Mouse (Mus musculus): ENCODE measurements around the gene Nufip2. TPM values are rescaled to one million over a fixed set of nuclear protein-coding genes. Genes with fewer than 3 reads are reported as not detected.

The Nufip2 gene
- total and polyA plus RNA-seq, 3 experiments = 22.3 to 113 (median 94.0) TPM

GRCm38 (mm10) chr11:77762783-77763672 is 77.1 kb downstream of the Nufip2 start, which contains the start of gene Myo18a:
Gene Myo18a, plus strand, starts transcription at chr11:77763246.
- H3K4me3 ChIP-seq (ENCODE audit: low read depth, low read length) = peak within 1 kb of the TSS; percentile 83
- H3K27me3 ChIP-seq (ENCODE audit: insufficient read depth, low read length) = peaks cover 32% of the 10 kb centered on the region
- H3K4me1 ChIP-seq (ENCODE audit: insufficient read depth, low read depth, low read length) = peaks cover 46% of the 10 kb centered on the region
- TF ChIP-seq TAL1 (conservative IDR thresholded peaks at IDR 0.05; ENCODE audit: low read depth, low read length) (no peak), POLR2AphosphoS5 (IDR thresholded peaks at IDR 0.05; ENCODE audit: insufficient replicate concordance, low read depth, low read length) (no peak), CTCF (IDR thresholded peaks at IDR 0.05; ENCODE audit: low read depth, low read length) (peak; percentile 77; the same call in 1 of the 2 replicates), GATA2 (IDR thresholded peaks at IDR 0.05; ENCODE audit: borderline replicate concordance, low read depth, low read length) (no peak), GATA1 (IDR thresholded peaks at IDR 0.05; ENCODE audit: borderline replicate concordance, low read length) (no peak)
- H3K9me3 ChIP-seq (replicated peaks) = no peaks in the 10 kb centered on the region
- DNase-seq (ENCODE audit: low spot score) = peak; percentile 84
- H3K36me3 ChIP-seq (replicated peaks) = no peaks in the 10 kb centered on the region
- ATAC-seq (ENCODE audit: extremely low read depth, insufficient number of reproducible peaks, low FRiP score, poor library complexity, severe bottlenecking) = no peak

GRCm38 (mm10) chr11:77763673-77764340 is 77.9 kb downstream of the Nufip2 start:
- no peak for TF ChIP-seq POLR2AphosphoS5 (IDR thresholded peaks at IDR 0.05; ENCODE audit: insufficient replicate concordance, low read depth, low read length)
- TF ChIP-seq GATA2 (IDR thresholded peaks at IDR 0.05; ENCODE audit: borderline replicate concordance, low read depth, low read length) = no peak
- no peak for TF ChIP-seq GATA1 (IDR thresholded peaks at IDR 0.05; ENCODE audit: borderline replicate concordance, low read length)
- no peak for TF ChIP-seq TAL1 (conservative IDR thresholded peaks at IDR 0.05; ENCODE audit: low read depth, low read length)
- TF ChIP-seq CTCF (IDR thresholded peaks at IDR 0.05; ENCODE audit: low read depth, low read length) = no peak
- ATAC-seq (ENCODE audit: extremely low read depth, insufficient number of reproducible peaks, low FRiP score, poor library complexity, severe bottlenecking) = 0 out of 2 replicates have a peak, but pooled peaks have one; percentile 8

DNA sequence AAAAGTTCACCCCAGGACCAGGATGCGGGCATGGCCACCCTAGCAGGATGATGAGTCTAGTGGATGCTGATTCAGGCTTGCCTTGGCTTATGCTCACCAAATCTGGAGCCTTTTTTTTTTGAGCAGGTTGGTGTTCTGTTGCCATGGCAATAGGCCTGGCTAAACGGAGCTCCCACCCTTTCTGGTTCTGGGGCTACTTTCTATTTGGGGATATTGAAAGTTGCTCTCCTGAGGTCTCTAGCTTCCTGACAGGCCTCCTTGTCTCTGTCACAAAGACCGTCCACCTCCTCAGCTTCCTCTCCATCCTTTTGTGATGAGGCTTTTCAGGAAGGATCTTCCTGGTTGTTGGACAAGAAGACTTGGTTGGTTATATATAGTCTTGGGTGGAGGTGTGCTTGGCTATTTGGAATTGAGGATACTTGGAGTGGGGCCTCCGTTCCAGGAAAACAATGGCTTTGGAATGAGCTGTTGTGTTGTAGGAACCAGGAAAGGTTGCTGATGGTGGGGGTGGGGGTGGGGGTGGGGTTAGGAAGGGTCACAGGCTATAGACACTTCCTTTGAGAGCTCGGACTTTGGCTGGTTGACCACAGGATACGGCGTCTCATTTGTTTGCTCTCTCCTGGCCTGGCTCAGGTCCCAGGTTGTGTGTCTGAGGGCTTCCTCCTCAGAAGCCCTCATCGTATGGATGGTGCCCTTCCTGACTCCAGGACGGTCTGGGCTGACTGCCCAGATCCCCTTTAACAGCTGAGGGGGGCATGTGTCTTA is 78.9 kb downstream of the Nufip2 start:
- Histone ChIP-seq H3K4me3 (ENCODE audit: low read depth, low read length) (peak overlapping the region; percentile 83; the same call in 1 of the 2 replicates), H3K4me1 (ENCODE audit: insufficient read depth, low read depth, low read length) (peaks cover 64% of the 10 kb centered on the region)

More at GRCm38 (mm10) chr11:77763673-77764340, 77.9 kb downstream of the Nufip2 start:
- H3K4me3 ChIP-seq (ENCODE audit: low read depth, low read length) = peak overlapping the region; percentile 83
- peak; percentile 64 for DNase-seq (ENCODE audit: low spot score)
- H3K36me3 ChIP-seq (replicated peaks) = no peaks in the 10 kb centered on the region
- H3K4me1 ChIP-seq (ENCODE audit: insufficient read depth, low read depth, low read length) = peaks cover 53% of the 10 kb centered on the region
- no peaks in the 10 kb centered on the region for H3K9me3 ChIP-seq (replicated peaks)
- peaks cover 25% of the 10 kb centered on the region for H3K27me3 ChIP-seq (ENCODE audit: insufficient read depth, low read length)

DNA sequence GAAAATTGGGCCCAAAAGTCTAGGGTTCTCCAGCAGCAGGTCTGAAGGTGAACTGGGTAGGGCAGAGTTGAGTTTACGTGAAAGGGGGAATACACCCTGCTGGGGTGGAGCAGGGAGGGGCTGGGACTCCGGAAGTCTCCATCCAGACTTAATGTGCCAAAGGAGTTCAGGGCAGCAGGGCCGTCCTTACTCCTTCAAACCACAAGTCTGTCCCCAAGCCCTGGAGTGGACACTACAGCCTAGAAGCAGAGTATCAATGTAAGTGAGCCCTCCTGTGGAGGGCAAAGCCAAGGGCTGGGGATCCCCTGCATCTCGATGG is 79.5 kb downstream of the Nufip2 start:
- peak overlapping the region; percentile 62; the same call in 1 of the 2 replicates for H3K4me3 ChIP-seq (ENCODE audit: low read depth, low read length)
- peaks cover 69% of the 10 kb centered on the region for H3K4me1 ChIP-seq (ENCODE audit: insufficient read depth, low read depth, low read length)
- DNase-seq (ENCODE audit: low spot score) (peak; percentile 47), ATAC-seq (ENCODE audit: extremely low read depth, insufficient number of reproducible peaks, low FRiP score, poor library complexity, severe bottlenecking) (no peak)
- H3K36me3 ChIP-seq (replicated peaks) = peaks cover 2% of the 10 kb centered on the region
- no peaks in the 10 kb centered on the region for H3K9me3 ChIP-seq (replicated peaks)
- peaks cover 13% of the 10 kb centered on the region for H3K27me3 ChIP-seq (ENCODE audit: insufficient read depth, low read length)
- no peak for TF ChIP-seq GATA1 (IDR thresholded peaks at IDR 0.05; ENCODE audit: borderline replicate concordance, low read length)
- no peak for TF ChIP-seq POLR2AphosphoS5 (IDR thresholded peaks at IDR 0.05; ENCODE audit: insufficient replicate concordance, low read depth, low read length)
- no peak for TF ChIP-seq GATA2 (IDR thresholded peaks at IDR 0.05; ENCODE audit: borderline replicate concordance, low read depth, low read length)
- TF ChIP-seq TAL1 (conservative IDR thresholded peaks at IDR 0.05; ENCODE audit: low read depth, low read length) = no peak
- TF ChIP-seq CTCF (IDR thresholded peaks at IDR 0.05; ENCODE audit: low read depth, low read length) = no peak

More for the DNA sequence above, 78.9 kb downstream of the Nufip2 start:
- no peak for DNase-seq (ENCODE audit: low spot score)
- no peak for ATAC-seq (ENCODE audit: extremely low read depth, insufficient number of reproducible peaks, low FRiP score, poor library complexity, severe bottlenecking)
- Histone ChIP-seq H3K27me3 (ENCODE audit: insufficient read depth, low read length) (peaks cover 18% of the 10 kb centered on the region), H3K36me3 (replicated peaks) (no peaks in the 10 kb centered on the region), H3K9me3 (replicated peaks) (no peaks in the 10 kb centered on the region)
- no peak for TF ChIP-seq CTCF (IDR thresholded peaks at IDR 0.05; ENCODE audit: low read depth, low read length)
- TF ChIP-seq POLR2AphosphoS5 (IDR thresholded peaks at IDR 0.05; ENCODE audit: insufficient replicate concordance, low read depth, low read length) = no peak
- no peak for TF ChIP-seq GATA1 (IDR thresholded peaks at IDR 0.05; ENCODE audit: borderline replicate concordance, low read length)
- TF ChIP-seq GATA2 (IDR thresholded peaks at IDR 0.05; ENCODE audit: borderline replicate concordance, low read depth, low read length) = no peak
- no peak for TF ChIP-seq TAL1 (conservative IDR thresholded peaks at IDR 0.05; ENCODE audit: low read depth, low read length)

GRCm38 (mm10) chr11:77766351-77767001 is 80.5 kb downstream of the Nufip2 start:
- ATAC-seq (ENCODE audit: extremely low read depth, insufficient number of reproducible peaks, low FRiP score, poor library complexity, severe bottlenecking) (peak; percentile 43), DNase-seq (ENCODE audit: low spot score) (peak; percentile 72)
- H3K36me3 ChIP-seq (replicated peaks) = peaks cover 4% of the 10 kb centered on the region
- TF ChIP-seq TAL1 (conservative IDR thresholded peaks at IDR 0.05; ENCODE audit: low read depth, low read length) = no peak; the same call in 1 of the 2 replicates
- no peak for TF ChIP-seq CTCF (IDR thresholded peaks at IDR 0.05; ENCODE audit: low read depth, low read length)
- no peak for TF ChIP-seq GATA2 (IDR thresholded peaks at IDR 0.05; ENCODE audit: borderline replicate concordance, low read depth, low read length)
- TF ChIP-seq POLR2AphosphoS5 (IDR thresholded peaks at IDR 0.05; ENCODE audit: insufficient replicate concordance, low read depth, low read length) = no peak
- no peak for TF ChIP-seq GATA1 (IDR thresholded peaks at IDR 0.05; ENCODE audit: borderline replicate concordance, low read length)
- peak overlapping the region; percentile 79 for H3K4me3 ChIP-seq (ENCODE audit: low read depth, low read length)
- H3K9me3 ChIP-seq (replicated peaks) = no peaks in the 10 kb centered on the region
- H3K27me3 ChIP-seq (ENCODE audit: insufficient read depth, low read length) = peaks cover 9% of the 10 kb centered on the region
- H3K4me1 ChIP-seq (ENCODE audit: insufficient read depth, low read depth, low read length) = peaks cover 77% of the 10 kb centered on the region

Measured in G1E (cell line).